Mouse (Mus musculus) midbrain, embryonic 15.5 days (tissue): Measurements from ENCODE around the gene Cdk5rap1. TPM values are rescaled to one million over a fixed set of nuclear protein-coding genes. Genes with fewer than 3 reads are reported as not detected.
"Not testable (repeated sequence)": the region's sequence is repeated elsewhere in the genome, so short reads cannot be mapped to it uniquely, and the experiment has no call there.

Source experiments
- ATAC-seq: fragments of 200-750 bp; cut with Nextera tagmentation; replicated peaks from 2 replicates; pipeline ENCODE4 v1.8.0; 2017; ENCODE audit warnings: moderate TSS enrichment
- H3K27ac ChIP-seq: fragments of 300-500 bp; sonication (generic); 2 replicates; pipeline ENCODE4 v1.5.1; 2015; ENCODE audit warnings: mild to moderate bottlenecking, inconsistent platforms
- H3K27me3 ChIP-seq: fragments of 300-500 bp; sonication (generic); replicated peaks from 2 replicates; pipeline ENCODE4 v1.6.1; 2015; ENCODE audit warnings: inconsistent platforms
- H3K36me3 ChIP-seq: fragments of 300-500 bp; sonication (generic); replicated peaks from 2 replicates; pipeline ENCODE4 v1.6.1; 2015; ENCODE audit warnings: inconsistent platforms
- H3K4me1 ChIP-seq: fragments of 300-500 bp; sonication (generic); 2 replicates; pipeline ENCODE4 v1.6.1; 2015; ENCODE audit warnings: inconsistent platforms
- H3K4me2 ChIP-seq: fragments of 300-500 bp; sonication (generic); 2 replicates; pipeline ENCODE4 v1.6.1; 2015; ENCODE audit warnings: inconsistent platforms, mild to moderate bottlenecking, moderate library complexity
- H3K4me3 ChIP-seq: fragments of 300-500 bp; sonication (generic); 2 replicates; pipeline ENCODE4 v1.5.1; 2015; ENCODE audit warnings: mild to moderate bottlenecking, inconsistent platforms
- H3K9ac ChIP-seq: fragments of 300-500 bp; sonication (generic); 2 replicates; pipeline ENCODE4 v1.6.1; 2015; ENCODE audit warnings: mild to moderate bottlenecking, inconsistent platforms
- H3K9me3 ChIP-seq: fragments of 300-500 bp; sonication (generic); 2 replicates; pipeline ENCODE4 v1.6.1; 2016; ENCODE audit warnings: inconsistent platforms
- WGBS: fragments of 180-500 bp; shearing (Covaris S2); methylation state at CpG from one replicate; pipeline ENCODE4 v1.1.7; 2015; ENCODE audit warnings: mixed read lengths; 5-methylcytosine and 5-hydroxymethylcytosine counted together
- polyA plus RNA-seq: library from polyadenylated mRNA; unstranded; fragments of >200 nt; fragmentation: Nextera tagmentation; extraction: Ambion mirVana; gene quantifications from 2 replicates; pipeline ENCODE4 v1.2.1, GENCODE M21; 2015

Gene Cdk5rap1
- polyA plus RNA-seq, 1 experiment from 2014 or later: 16.5 TPM

DNA sequence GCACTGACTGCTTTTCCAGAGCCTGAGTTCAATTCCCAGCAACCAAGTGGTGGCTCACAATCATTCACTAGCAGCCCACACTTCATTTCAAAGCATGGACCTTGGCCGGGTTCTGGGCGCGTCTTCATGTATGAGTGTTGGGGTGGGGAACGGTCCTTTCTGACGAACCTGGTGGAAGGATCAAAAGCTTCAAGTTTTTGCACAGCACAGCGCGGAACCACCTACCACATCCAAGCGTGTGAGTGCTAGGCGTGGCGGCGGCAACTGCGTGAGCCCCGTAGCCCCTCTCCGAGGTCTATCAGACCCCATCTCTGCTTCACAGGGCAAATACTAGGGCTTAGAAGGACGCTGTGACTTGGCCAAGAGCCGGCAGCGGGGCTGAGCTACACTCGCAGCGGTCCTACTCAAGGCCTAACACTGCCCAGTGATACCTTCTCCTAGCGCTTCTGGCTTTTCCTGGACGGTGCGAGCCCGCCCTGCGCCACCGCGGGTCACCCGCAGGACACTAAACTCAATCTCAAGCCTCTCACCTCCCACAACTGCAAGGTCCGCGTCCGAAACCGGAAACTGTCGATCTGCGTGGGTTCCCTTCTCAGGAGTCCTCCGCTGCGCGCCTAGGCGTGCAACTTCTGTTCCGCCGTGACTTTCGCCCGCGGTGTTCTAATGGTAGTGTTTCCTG, 520 bp downstream of the Cdk5rap1 start:
- H3K4me2 ChIP-seq: peak overlapping the region; percentile 81
- peak overlapping the region; percentile 84 for H3K27ac ChIP-seq
- peak overlapping the region; percentile 97 for H3K9ac ChIP-seq
- H3K36me3 ChIP-seq: peaks cover 5% of the 10 kb centered on the region; the same call in 1 of the 2 replicates
- no peaks in the 10 kb centered on the region for H3K9me3 ChIP-seq
- under 1% methylated on average over 42 of the region's 42 CpGs for WGBS
- no peaks in the 10 kb centered on the region for H3K27me3 ChIP-seq
- peaks cover 10% of the 10 kb centered on the region for H3K4me1 ChIP-seq
- H3K4me3 ChIP-seq: peak overlapping the region; percentile 93
- peak; percentile 91 for ATAC-seq

GRCm38 (mm10) chr2:154367510-154367909, 5.3 kb downstream of the Cdk5rap1 start:
- 93% methylated on average over 1 of the region's 1 CpGs for WGBS
- Histone ChIP-seq H3K36me3 (peaks cover 19% of the 10 kb centered on the region), H3K4me3 (no peak overlapping the region), H3K9me3 (no peaks in the 10 kb centered on the region), H3K4me2 (no peak overlapping the region), H3K4me1 (peaks cover 5% of the 10 kb centered on the region), H3K9ac (no peak overlapping the region), H3K27ac (no peak overlapping the region), H3K27me3 (no peaks in the 10 kb centered on the region)
- no peak for ATAC-seq

GRCm38 (mm10) chr2:154354000-154354425, 18.8 kb downstream of the Cdk5rap1 start:
- Histone ChIP-seq H3K4me3 (peak overlapping the region; percentile 31), H3K4me2 (peak overlapping the region; percentile 39)
- not testable (repeated sequence) for H3K36me3 ChIP-seq, H3K4me1 ChIP-seq, H3K27me3 ChIP-seq, H3K9ac ChIP-seq, H3K9me3 ChIP-seq, H3K27ac ChIP-seq
- 78% methylated on average over 15 of the region's 19 CpGs for WGBS
- 0 out of 2 replicates have a peak, but pooled peaks have one; percentile 30 for ATAC-seq

- ATAC-seq: no peak
- H3K27me3 ChIP-seq: no peaks in the 10 kb centered on the region
- H3K4me3 ChIP-seq: no peak overlapping the region
- peaks cover 16% of the 10 kb centered on the region; the same call in 1 of the 2 replicates for H3K36me3 ChIP-seq
- no peak overlapping the region for H3K27ac ChIP-seq
- whole genome bisulfite sequencing: 91% methylated on average over 3 of the region's 3 CpGs
- no peak overlapping the region for H3K4me2 ChIP-seq
- H3K9ac ChIP-seq: no peak overlapping the region
- no peaks in the 10 kb centered on the region for H3K4me1 ChIP-seq
- H3K9me3 ChIP-seq: no peaks in the 10 kb centered on the region
These were observed 24.7 kb downstream of the Cdk5rap1 start for GRCm38 (mm10) chr2:154348152-154348551.

DNA sequence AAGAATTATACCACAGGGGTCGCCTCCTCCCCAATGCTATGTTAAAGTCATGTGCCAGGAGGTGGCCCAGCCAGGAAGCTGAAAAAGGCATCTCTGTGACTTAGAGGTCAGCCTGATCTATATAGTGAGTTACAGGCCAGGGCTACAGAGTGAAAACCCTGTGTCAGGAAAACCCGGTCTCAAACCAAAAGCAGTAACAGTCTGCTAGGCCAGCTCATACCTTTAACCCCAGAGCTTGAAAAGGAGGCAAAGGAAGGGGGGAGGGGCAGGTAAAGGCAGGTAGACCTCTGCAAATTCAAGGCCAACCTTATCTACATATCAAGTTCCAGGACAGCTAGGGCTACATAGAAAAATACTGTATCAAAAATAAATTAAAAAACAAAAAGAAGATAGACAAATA, 33.5 kb downstream of the Cdk5rap1 start:
- H3K27ac ChIP-seq: no peak overlapping the region
- H3K36me3 ChIP-seq: peaks cover 8% of the 10 kb centered on the region; the same call in 1 of the 2 replicates
- no peaks in the 10 kb centered on the region for H3K9me3 ChIP-seq
- WGBS: 76% methylated on average over 2 of the region's 2 CpGs
- H3K9ac ChIP-seq: no peak overlapping the region
- H3K4me3 ChIP-seq: no peak overlapping the region
- no peak overlapping the region for H3K4me2 ChIP-seq
- no peaks in the 10 kb centered on the region for H3K27me3 ChIP-seq
- H3K4me1 ChIP-seq: no peaks in the 10 kb centered on the region
- ATAC-seq: no peak

GRCm38 (mm10) chr2:154338161-154338560, 34.6 kb downstream of the Cdk5rap1 start:
- H3K9me3 ChIP-seq: no peaks in the 10 kb centered on the region
- peaks cover 8% of the 10 kb centered on the region; the same call in 1 of the 2 replicates for H3K36me3 ChIP-seq
- H3K4me3 ChIP-seq: no peak overlapping the region
- 71% methylated on average over 1 of the region's 1 CpGs for WGBS
- no peak overlapping the region for H3K9ac ChIP-seq
- ATAC-seq: no peak
- no peak overlapping the region for H3K4me2 ChIP-seq
- no peak overlapping the region for H3K27ac ChIP-seq
- H3K4me1 ChIP-seq: no peaks in the 10 kb centered on the region
- H3K27me3 ChIP-seq: no peaks in the 10 kb centered on the region

- Histone ChIP-seq H3K4me2 (no peak overlapping the region), H3K9ac (no peak overlapping the region), H3K27ac (no peak overlapping the region), H3K9me3 (no peaks in the 10 kb centered on the region), H3K4me3 (no peak overlapping the region), H3K27me3 (no peaks in the 10 kb centered on the region), H3K36me3 (no peaks in the 10 kb centered on the region; the same call in 1 of the 2 replicates), H3K4me1 (no peaks in the 10 kb centered on the region)
- WGBS: 81% methylated on average over 4 of the region's 4 CpGs
- no peak for ATAC-seq
These were observed 37.2 kb downstream of the Cdk5rap1 start for GRCm38 (mm10) chr2:154335572-154335971.

DNA sequence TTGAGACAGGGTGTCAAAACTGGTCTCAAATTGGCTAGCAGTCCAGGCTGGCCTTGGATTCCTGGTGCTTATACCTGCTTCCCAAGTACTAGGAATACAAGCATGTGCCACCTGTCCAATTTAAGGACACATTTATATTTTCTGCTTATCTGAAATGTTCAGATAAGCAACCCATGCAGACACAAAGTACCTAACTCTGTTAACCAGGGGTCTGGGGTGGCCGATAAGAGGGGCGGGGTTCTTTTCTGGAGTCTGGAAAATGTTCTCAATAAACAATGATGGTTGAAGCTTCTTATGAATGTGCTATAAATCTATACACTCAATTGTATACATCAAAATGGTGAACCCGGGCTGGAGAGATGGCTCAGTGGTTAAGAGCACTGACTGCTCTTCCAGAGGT, 46.0 kb downstream of the Cdk5rap1 start:
- no peak overlapping the region for H3K27ac ChIP-seq
- H3K9ac ChIP-seq: no peak overlapping the region
- WGBS: 90% methylated on average over 3 of the region's 3 CpGs
- H3K27me3 ChIP-seq: no peaks in the 10 kb centered on the region
- no peak overlapping the region for H3K4me2 ChIP-seq
- H3K36me3 ChIP-seq: no peaks in the 10 kb centered on the region
- no peaks in the 10 kb centered on the region for H3K4me1 ChIP-seq
- H3K9me3 ChIP-seq: no peaks in the 10 kb centered on the region
- ATAC-seq: no peak
- H3K4me3 ChIP-seq: no peak overlapping the region

DNA sequence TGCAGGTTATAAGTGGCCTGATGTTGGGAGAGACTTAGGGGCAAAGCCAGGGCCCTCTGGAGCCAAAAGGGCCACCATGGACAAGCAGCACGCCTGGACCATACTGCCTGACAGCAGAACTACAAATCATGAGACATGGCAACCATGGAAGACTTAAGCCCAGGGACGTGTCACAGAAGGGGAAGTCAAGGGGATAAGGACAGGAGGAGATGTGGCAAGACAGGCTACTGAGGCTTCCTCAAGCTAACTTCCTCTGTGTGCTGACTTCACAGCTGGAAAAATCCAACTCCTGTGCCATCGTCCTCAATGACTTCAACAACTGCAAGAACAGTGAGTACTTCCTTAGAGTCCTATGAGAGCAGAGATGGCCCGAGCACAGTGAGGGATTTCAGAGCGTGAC, 59.0 kb downstream of the Cdk5rap1 start:
- ATAC-seq, H3K9me3 ChIP-seq, H3K27me3 ChIP-seq, H3K36me3 ChIP-seq, H3K9ac ChIP-seq, H3K27ac ChIP-seq, H3K4me3 ChIP-seq, H3K4me2 ChIP-seq, H3K4me1 ChIP-seq: not testable (repeated sequence)
- WGBS: 67% methylated on average over 5 of the region's 5 CpGs

- H3K9me3 ChIP-seq, H3K4me1 ChIP-seq, H3K36me3 ChIP-seq, H3K27ac ChIP-seq, H3K9ac ChIP-seq, H3K4me3 ChIP-seq, H3K27me3 ChIP-seq, ATAC-seq, H3K4me2 ChIP-seq: not testable (repeated sequence)
- WGBS: 89% methylated on average over 4 of the region's 4 CpGs
These were observed 65.9 kb downstream of the Cdk5rap1 start, which contains the start of gene Bpifb9b for GRCm38 (mm10) chr2:154306927-154307326. Gene Bpifb9b, plus strand, starts transcription at chr2:154307227.

- H3K4me2 ChIP-seq, ATAC-seq, H3K4me3 ChIP-seq, H3K9ac ChIP-seq, H3K27me3 ChIP-seq, H3K36me3 ChIP-seq, H3K4me1 ChIP-seq, H3K27ac ChIP-seq, H3K9me3 ChIP-seq: not testable (repeated sequence)
- 64% methylated on average over 1 of the region's 3 CpGs for WGBS
These were observed 68.2 kb downstream of the Cdk5rap1 start for GRCm38 (mm10) chr2:154304604-154305003.

GRCm38 (mm10) chr2:154301763-154302162, 71.0 kb downstream of the Cdk5rap1 start:
- Histone ChIP-seq H3K4me2 (no peak overlapping the region), H3K9me3 (no peaks in the 10 kb centered on the region), H3K36me3 (no peaks in the 10 kb centered on the region), H3K27ac (no peak overlapping the region), H3K27me3 (no peaks in the 10 kb centered on the region), H3K4me1 (no peaks in the 10 kb centered on the region), H3K9ac (no peak overlapping the region), H3K4me3 (no peak overlapping the region)
- ATAC-seq: no peak
- 91% methylated on average over 3 of the region's 3 CpGs for WGBS

DNA sequence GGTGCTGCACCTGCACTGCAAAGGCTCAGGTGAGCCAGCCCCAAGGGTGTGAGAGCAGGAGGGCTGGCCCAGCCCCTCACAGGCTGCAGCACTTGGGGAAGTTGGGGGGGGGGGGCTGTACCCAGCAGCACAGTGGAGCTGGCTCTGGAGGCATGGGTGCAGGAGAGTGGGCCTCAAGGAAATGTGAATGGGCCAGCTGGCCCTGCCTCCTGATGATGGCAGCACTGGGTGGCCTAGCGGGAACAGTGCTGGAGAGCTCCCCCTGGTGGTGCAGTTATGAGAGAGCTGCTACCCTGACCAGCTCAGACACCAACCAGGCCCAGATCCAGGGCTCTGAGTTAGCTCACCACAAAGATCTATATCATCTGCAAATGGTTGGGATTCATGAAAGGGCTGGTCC, 72.3 kb downstream of the Cdk5rap1 start:
- H3K4me2 ChIP-seq: no peak overlapping the region
- no peak overlapping the region for H3K27ac ChIP-seq
- no peak for ATAC-seq
- no peaks in the 10 kb centered on the region for H3K36me3 ChIP-seq
- no peak overlapping the region for H3K4me3 ChIP-seq
- H3K4me1 ChIP-seq: no peaks in the 10 kb centered on the region
- WGBS: 8% methylated on average over 1 of the region's 1 CpGs
- H3K9me3 ChIP-seq: no peaks in the 10 kb centered on the region
- H3K9ac ChIP-seq: no peak overlapping the region
- H3K27me3 ChIP-seq: no peaks in the 10 kb centered on the region
